Mouse (Mus musculus): ENCODE data around the gene AW146154.
"Not testable (repeated sequence)": the region's sequence is repeated elsewhere in the genome, so short reads cannot be mapped to it uniquely, and the experiment has no call there.

Gene AW146154

DNA sequence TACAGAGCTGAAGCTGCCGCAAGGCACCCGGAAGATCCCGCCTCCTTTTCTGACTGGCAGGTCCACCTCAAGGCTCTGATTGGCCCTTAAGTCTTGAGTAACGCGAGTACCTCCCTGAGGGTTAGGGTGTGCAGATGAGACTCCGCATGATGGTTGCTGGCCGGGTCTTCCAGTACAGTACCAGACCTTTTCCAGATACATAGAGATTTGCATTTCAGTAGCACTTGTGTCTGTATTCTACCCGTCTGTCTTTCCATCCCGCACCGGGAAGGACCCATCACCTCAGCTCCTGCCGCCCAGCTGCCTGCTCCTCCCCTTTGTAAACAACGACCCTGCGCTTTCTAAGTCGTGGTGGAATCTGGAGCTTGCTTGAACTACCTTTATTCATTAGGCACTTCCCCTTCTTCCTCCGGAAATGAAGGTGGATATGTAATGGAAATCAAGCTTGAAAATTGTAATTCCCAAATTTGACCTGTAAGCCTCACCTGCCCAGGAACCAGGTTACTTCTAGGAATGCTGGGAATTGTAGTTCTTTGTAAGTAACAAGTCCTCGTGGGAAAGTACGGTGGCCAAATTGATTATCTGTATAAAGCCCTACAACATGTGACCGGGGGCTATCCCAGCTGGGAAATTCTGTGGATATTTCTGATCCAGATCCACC is at the start of gene AW146154, which contains the start of gene Gm20449:
AW146154 (minus strand) TSS at position 502 of the 661 bp plus-strand sequence.
Gm20449 (minus strand) TSS at position 29 of the 661 bp plus-strand sequence.
- peak; percentile 100 for ATAC-seq (ENCODE audit: low TSS enrichment)

DNA sequence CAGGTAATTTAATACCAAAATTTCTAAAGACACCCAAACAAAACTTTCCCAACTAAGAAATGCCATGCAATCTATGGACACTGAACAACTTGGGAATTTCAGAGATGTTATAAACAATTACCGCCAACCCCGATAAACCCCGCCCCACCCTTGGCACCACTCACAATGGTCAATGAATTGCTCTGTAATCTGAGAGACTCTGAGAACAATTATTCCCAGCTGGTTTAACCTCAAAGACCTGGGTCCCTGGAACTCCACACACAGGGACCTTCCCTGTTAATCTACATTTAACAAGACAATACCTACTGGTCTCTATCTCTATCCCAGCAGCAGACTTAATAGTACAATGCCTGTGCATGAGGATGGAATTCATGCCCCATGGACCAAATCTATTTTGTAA is 13.0 kb upstream of the AW146154 start:
- ATAC-seq (ENCODE audit: low TSS enrichment) = no peak

DNA sequence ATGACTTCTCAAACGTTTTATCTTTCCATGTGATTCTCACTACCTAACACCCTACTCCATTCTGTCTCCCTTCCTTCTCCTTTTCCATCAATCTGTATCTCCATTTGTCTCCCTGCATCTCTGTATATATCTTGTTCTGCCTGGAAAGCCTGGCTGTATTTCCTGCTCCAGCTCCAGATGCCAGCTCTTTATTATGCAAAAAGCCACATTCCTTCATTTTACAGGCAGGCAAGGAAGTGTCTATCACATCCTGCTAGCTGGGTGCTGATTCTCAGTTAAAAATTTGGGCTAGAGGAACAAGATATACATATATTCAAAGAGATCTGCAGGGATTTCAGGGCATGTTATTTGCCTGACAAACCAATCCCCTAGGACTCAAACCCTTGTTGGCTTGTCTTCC is 12.5 kb upstream of the AW146154 start:
- ATAC-seq (ENCODE audit: low TSS enrichment) = no peak

DNA sequence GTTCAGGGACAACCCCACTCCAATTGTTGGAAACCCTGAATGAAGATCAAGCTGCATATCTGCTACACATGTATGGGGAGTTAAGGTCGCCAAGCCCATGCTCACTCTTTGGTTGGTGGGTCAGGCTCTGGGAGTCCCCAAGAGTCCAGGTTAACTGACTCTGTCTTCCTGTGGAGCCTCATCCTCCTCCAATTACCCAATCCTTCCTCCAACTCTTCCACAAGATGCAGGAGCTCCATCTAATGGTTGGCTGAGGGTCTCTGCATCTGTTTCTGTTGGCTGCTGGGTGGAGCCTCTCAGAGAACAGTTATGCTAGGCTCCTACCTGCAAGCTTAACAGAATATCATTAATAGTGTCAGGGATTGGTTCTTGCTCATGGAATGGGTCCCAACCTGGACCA is 2.7 kb upstream of the AW146154 start:
- ATAC-seq (ENCODE audit: low TSS enrichment) = no peak

DNA sequence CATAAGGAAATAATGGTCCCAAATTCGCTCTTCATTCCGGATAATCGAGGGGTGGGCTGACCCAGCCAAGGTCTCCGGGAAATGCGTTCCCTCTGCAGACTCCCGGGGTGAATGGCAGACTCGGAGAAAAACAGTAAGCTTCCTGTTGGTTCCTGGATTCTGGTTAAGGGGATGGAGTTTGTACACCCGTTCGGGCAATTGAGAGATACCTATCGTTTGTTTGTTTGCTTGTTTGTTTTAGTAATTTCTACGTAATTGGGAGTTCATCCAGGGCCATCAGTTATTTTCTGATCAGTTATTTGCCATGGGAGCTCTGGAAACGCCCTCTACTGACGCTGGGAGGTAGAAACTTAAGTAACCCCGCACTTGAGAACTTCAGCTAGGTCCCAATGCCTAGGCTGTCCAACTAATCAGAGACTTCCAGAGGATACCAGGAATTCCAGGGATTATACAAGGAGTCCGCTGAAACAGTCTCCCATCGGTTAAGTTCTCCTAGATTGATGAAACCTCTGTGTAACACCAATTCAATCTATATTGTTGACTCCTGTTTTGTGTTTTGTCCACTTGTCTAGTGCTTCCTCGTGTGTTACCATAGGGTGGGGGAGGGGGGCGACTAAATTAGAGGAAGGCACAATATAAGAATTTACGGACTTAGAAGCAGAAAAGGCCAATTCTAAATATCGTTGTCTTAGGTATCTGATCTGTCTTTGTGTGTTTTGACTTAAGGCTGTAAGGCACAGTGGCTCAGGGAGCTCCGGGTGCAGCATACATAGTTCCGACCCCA is 653 bp upstream of the AW146154 start:
- peak; percentile 50 for ATAC-seq (ENCODE audit: low TSS enrichment)

GRCm38 (mm10) chr7:41499018-41499388 is 687 bp downstream of the AW146154 start:
- ATAC-seq (ENCODE audit: low TSS enrichment) = not testable (repeated sequence)

DNA sequence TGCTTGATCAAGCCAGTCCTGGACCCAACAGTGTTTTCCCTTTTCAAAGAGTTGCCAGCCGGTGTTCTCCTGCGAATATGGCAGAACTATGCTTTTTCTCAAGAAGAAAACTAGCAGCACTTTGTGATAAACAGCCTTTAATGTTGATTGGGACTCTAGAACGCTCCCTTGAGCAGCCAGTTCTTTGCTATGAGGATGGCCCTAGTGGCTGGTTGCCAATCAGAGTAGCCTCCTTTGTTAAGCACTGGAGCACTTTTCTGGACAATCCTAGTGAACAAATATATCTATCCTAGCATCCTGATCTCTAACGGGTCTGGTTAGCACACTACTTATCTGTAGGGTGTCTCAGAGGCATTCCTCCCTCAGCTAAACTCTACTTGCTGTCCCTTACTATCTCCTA is 1.2 kb downstream of the AW146154 start:
- ATAC-seq (ENCODE audit: low TSS enrichment) = not testable (repeated sequence)

DNA sequence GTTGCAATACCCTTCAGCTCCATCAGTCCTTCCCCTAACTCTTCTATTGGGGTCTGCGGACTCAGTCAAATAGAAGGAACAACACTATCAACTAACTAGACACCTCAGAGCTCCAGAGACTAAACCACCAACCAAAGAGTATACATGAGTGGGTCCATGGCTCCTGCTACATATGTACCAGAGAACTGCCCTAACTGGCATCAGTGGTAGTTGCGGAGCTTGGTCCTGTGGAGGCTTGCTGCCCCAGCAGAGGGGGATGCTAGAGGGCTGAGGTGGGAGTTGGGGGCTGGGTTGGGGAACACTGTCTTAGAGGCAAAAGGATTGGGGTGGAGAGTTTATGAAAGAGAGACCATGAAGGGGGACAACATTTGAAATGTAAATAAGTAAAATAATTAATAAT is 1.8 kb downstream of the AW146154 start:
- no peak for ATAC-seq (ENCODE audit: low TSS enrichment)

DNA sequence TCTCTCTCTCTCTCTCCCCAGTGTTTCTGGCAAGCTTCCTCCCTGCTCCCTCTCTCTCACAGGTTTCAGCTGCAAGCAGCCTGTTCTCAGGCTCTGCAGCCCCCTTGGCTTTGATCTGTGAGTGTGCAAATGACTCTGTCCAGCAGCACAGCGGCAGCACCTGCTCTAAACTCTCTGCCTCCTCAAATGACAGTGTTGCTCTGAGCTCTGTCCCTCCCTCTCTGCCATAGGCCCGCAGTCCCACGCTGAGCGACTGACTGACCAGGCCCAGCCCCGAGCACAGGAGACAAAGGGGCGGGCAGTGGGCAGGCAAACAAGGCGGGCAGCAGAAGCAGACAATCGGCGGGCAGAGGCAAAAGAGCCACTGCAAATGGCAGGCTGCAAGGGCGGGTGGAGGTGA is 47.8 kb downstream of the AW146154 start:
- ATAC-seq (ENCODE audit: low TSS enrichment) = no peak

GRCm38 (mm10) chr7:41448596-41448995 is 51.1 kb downstream of the AW146154 start, which contains the start of gene Vmn2r57:
Gene Vmn2r57, minus strand, starts transcription at chr7:41448696.
- ATAC-seq (ENCODE audit: low TSS enrichment) = not testable (repeated sequence)
